Mouse (Mus musculus): ENCODE results near the gene Mpg.

- TF ChIP-seq CTCF (IDR thresholded peaks at IDR 0.05; ENCODE audit: low read depth) (no peak), EP300 (IDR thresholded peaks at IDR 0.05; ENCODE audit: low read depth) (no peak)
Measured at GRCm38 (mm10) chr11:32262674-32263415, 36.5 kb downstream of the Mpg start.
